Mouse (Mus musculus) gastrocnemius, adult 18-20 months (tissue): Measurements from ENCODE around the gene Slc7a9. TPM values are rescaled to one million over a fixed set of nuclear protein-coding genes. Genes with fewer than 3 reads are reported as not detected.

Source experiments
- DNase-seq: peaks from one replicate; pipeline ENCODE4 v3.0.0; 2021; ENCODE audit warnings: low spot score
- long read RNA-seq, 2 experiments: library from polyadenylated mRNA; stranded (forward); transcript quantifications; one replicate each; pipeline ENCODE4 v2.0.0; 2021
- total RNA-seq, 2 experiments: library from RNA; stranded (reverse); gene quantifications; 2 replicates each; pipeline ENCODE4 v1.2.3; 2021

Gene Slc7a9
- total RNA-seq: not detected
- long read RNA-seq, experiment 1: 0 reads
- long read RNA-seq, experiment 2: 0 reads

DNA sequence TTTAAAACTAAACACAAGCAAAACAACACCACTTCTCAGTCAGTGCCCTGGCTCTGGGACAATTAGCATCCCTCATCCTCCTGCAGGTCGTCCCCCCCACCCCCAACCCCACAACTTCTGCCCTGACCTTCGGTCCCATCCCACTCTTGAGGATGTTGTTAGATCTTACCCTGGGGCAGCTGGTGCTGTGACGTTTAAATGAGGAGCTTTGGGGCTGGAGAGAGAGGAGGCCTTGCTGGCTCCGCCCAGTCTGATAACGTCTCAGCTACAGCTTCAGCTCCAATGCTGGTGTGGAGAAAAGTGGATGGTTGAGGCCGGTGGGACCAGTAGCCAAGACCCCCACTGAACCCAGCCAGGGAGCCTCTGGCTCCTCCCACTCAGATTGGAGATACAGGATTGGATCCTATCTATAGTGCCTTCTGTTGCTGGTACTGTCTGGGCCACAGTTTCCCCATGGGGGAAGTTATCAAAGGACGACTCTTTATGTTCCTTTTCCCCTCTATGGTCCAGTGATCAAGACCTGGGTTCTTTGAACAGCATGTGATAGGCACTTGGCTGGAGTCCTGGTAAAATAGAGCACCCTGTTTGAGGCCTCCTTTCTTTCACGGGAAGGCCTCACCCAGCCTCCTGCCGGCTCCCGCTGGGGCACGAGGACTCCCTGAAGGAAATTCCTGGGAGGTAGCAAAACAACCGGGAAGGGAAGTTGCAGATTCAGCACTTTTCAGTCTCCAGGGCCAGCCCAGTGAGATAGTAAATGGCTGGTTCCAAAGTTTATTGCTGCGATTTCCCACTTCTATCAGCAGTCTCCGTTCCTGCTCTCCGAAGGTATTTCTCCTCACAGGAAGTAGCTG lies at the start of gene Slc7a9:
TSS of gene Slc7a9 (plus strand) at position 801 of the 851 bp plus-strand sequence.
- DNase-seq: no peak

DNA sequence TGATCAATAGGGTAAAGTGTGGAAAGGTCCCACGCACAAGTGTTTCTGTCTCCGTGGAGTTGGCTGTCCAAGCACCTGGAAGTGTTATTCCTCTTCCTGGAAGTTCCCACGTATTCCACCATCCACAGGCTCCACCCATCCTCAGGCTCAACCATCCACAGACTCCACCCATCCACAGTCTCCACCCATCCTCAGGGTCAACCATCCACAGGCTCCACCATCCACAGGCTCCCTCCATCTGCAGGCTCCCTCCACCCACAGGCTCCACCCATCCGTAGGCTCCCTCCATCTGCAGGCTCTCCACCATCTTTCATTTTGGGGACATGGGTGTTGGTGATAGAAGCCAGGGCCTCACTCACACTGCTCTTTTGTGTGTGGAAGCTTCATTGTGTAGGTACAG lies 47.4 kb upstream of the Slc7a9 start:
- DNase-seq: no peak

DNA sequence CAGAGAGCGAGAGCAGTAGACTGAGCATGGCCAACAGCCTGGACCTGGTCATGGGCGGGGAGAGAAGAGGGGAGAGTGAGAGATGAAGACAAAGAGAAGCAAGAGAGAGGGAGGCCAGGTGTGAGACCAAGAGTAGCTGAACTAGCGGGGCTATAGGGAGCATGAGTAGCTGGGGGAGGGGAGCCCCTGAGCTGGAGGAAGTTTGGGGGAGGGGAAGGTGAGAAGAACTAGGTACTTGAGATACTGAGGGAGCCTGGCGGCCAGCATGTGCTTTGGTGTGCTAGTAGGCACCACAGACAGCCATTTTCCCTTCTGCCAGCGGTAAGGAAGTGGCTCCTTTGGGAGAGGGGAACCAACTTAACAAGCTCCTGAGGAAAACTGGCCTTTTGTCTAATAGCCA lies 33.4 kb upstream of the Slc7a9 start:
- no peak for DNase-seq

DNA sequence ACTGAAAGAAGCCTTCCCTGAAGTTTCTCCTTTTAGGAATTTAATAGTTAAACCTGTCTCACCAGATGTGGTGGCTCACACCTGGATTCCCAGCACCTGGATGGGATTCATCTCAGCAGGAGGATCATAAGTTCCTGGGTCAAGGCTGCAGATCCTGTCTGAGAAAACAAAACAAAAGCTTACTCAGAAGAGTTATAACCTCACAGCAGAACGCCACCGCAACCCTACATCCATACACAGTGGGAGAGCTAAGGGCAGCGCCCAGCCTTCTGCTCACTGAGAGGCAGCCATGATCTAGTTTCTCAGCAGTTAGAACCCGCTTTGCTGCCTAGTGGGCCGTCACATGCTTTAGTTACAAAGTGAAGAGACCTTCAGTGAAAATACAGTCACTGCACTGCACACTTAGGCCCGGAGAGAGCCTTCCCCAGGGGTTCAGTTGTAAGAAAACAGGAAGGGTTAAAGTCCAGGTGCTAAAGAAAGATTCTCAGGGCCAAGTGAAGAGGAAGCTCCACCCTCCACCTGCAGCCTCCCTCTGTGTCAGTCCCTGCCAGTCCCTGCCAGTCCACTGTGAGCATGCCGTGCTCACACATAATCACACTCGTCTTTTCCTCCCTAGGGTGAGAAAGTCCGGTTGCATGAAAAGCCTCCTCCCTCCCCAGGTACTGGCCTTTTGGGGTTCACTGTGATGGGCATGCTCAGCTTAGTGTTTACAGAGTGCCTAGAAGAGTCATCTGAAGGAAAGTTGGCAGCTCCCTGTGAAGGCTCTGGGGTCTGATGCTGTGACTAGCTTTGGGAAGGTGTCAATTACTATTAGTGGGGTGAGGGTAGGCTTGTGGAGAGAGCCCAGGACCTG lies 32.6 kb upstream of the Slc7a9 start:
- DNase-seq: no peak

DNA sequence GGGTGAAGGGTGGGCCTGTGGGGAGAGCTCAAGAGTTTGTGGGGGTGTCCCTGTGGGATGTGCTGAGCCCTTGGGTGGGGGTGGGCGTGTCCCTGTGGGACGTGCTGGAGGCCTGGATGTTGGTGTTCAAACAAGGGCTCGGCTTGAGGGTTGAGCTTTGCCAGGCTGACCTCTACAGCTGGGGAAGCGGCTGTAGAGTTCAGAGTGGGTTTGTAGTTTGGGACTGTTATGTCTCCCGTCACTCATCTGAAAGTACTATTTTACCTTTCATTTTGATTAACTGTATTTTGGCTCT lies 32.0 kb upstream of the Slc7a9 start:
- no peak for DNase-seq

DNA sequence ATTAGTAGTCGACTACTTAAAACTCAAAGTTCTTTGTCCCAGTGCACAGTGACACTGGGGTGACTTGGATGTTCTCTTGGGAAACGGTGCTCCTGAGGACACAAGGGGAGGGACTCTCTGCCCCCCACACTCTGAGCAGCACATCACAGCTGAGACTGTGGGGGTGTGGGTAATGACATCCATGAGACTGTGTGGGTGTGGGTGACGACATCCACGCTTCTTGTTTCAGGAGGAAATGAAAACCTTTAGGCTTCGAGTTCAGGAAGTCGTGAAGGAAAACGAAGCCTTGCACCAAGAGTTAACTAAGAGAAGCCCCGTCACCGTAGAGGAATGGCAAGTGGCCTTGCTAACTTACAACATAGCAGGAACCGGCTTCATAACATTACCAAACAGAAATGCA lies 25.5 kb upstream of the Slc7a9 start:
- no peak for DNase-seq

DNA sequence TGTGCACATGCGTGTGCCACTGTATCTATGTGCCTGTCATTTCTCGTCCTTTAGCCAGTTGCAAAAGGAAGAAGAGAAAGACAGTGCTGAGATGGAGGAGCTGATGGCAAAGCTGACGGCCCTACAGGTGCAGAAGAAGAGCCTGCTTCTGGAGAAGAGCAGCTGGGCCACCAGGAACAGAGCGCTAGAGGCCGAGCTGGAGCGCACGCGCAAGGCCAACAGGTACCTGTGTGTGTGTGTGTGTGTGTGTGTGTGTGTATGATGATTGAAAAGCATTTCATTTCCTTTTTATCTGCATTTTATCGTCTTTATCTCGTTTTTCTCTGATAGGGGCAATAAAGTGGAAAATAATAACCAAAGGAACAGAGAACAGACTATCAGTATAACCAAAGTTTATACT lies 20.4 kb upstream of the Slc7a9 start:
- DNase-seq: no peak

DNA sequence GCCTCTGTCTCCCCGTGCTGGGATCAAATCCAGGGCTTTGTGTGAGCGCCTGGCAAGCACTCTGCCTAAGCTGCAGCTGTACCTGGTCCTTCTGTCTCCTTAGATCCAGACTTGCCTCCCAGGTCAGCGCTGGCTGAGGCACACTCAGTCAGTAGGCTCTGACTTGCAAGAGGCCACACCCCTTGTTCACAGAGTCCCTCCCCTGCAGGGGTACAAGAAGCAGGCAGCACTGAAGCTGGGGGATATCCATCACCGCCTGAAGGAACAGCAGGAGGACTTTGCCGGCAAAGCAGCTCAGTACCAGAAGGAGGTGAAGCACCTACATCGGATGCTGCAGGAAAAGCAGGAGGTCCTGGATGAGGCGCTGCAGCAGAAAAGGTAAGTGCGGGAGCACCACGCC lies 13.3 kb upstream of the Slc7a9 start:
- DNase-seq: no peak

DNA sequence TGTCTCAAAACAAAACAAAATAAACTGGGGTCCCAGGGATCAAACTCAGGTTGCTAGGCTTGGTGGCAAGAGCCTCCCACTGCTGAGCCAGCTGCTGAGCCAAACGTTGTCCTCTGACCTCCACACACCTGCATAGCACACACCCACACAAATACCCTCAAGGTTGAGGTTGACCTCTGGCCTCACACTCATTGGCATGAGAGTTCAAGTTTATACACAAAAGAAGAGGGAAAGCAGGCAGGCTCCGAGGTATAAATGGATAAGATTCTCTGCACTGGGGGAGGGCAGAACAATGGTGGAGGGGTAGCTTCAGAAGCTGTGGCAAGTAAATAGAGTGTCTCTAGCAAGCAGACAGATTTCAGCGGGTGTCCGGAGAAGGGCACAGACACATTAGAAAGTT lies 1.1 kb upstream of the Slc7a9 start:
- no peak for DNase-seq

DNA sequence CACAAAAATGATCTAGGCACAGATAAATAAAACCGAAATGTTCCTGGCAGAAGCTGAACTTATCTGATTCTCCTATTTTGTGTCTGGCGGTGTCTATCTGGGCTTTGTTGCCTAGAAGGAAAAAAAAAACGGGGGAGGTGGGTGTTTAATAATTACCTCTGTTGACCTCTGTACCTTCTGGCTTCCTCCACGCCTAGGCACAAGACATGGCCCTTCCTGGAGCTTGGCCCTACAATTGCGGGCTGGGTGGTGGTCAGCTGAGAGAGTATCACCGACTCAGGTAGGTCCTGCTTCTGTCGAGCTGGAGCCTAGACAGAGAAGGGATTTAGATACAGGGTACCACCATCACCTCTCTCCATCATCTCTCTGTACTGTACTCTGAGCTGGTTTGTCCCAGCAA lies 271 bp downstream of the Slc7a9 start:
- DNase-seq: no peak

DNA sequence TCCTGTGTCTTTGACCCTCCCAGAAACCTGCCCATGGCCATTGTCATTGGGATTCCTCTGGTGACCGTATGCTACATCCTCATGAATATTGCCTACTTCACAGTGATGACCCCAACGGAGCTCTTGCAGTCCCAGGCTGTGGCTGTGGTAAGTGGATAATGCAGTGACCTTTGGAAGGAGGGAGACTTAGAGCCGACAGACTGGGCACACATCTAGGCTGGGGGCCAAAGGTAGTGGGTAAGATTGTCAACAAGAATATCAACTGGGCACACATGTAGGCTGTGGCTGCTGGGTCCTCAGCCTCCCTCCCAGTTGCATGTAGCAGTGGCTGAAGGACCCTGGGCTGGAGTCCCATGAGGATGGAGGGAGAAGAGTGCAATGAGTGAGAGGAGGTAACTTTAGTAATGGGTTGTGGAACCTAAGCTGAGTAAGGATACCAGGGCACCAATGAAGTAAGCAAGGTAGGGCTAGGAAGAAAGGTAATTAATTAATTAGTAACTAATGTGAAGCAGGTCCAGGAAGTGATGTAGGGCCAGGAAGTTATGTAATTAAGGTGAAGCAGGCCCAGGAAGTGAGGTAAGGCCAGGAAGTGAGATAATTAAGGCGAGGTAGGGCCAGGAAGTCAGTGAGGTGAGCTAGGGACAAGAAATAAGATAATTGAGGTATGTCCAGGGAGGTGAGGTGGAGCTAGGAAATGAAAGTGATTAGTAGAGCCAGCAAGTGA lies 7.7 kb downstream of the Slc7a9 start:
- no peak for DNase-seq

DNA sequence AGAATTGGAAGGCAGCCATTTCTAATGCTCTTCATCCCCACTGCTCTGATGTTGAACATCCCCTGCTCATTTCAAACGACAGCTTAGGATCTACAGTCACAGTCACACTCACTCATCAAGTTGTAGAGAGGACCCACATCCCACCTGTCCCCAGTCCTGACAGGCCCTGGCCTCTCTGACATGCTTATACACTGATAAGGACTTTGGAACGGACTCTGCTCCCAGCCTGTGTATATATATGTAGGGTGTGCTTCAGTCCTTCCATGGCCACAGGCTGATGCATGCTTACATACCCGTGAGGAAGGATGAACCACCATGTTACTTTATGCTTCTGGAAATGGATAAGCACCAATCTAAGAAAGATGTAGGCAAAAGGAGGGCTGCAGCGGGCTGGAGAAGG lies 12.4 kb downstream of the Slc7a9 start:
- DNase-seq: no peak

DNA sequence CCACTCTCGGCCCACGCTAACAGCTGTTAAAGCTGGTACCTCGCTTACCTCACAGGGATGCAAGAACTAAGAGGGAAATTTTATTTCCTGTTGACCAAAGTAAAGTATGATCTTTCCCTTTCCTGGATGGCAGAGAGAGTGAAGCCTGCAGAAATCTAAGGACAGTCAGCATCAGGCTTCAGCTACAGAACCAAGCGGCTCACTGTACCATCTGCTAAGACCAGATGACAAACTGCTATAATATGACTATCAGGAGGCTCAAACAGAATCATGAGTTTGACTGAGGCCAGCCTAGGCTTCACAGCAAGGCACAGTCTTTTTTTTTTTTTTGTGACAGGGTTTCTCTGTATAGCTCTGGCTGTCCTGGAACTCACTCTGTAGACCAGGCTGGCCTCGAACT lies 16.4 kb downstream of the Slc7a9 start:
- DNase-seq: no peak

DNA sequence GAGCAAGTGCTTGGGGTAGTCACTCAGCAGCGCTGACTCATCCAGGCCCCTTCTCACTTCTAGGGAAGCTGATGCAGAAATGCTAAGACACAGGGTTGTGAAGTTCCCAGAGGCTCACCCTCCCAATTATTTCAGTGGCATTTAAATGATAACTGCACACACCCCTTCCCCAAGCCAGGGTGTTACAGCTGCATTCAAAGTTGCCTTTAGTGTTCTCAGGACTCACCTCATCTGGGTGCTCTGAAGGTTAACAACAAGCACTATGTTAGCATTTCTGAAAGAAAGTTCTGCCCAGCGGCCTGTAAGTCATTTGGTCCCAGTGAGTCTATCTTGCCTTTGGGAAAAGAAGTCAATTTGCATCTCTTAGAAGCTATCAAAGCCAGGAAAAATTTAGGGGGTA lies 19.3 kb downstream of the Slc7a9 start:
- DNase-seq: no peak

DNA sequence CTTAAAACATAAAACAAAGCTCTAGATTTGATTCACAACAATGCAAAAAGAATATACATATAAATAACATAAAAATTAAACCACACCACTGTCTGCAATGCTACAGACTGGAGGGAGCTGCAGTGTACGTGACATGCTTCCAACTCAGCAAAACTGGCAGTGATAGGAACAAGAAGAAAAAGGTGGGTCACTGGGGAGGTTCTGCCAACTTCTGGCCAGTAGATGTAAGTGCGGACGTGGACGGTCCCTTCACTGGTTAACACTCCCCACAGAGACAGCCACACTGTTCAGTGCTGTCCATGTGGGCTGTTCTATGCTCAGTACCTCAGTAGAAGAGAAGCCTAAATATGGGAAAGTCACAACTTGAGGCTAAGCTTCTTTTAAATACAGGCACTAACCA lies 22.2 kb downstream of the Slc7a9 start:
- no peak for DNase-seq

DNA sequence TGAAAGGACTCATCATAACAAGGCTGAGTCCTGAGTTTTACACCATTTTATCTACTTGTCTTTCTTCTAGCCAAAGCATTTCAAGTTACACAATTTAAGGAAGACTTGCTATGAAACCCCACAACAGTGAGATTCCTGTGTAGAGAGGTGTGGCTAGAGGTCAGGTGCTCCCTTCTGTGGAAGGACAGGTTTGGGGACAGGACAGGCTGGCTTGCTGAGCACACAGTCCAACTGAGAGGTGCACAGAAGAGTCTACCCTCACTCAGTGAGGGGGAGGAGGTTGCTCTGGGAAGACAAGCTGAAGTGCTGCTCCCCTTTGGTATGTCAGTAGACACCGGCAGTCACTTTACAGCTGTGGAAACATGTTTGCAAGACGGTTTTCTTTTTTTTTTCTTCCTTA lies 27.9 kb downstream of the Slc7a9 start:
- DNase-seq: no peak

DNA sequence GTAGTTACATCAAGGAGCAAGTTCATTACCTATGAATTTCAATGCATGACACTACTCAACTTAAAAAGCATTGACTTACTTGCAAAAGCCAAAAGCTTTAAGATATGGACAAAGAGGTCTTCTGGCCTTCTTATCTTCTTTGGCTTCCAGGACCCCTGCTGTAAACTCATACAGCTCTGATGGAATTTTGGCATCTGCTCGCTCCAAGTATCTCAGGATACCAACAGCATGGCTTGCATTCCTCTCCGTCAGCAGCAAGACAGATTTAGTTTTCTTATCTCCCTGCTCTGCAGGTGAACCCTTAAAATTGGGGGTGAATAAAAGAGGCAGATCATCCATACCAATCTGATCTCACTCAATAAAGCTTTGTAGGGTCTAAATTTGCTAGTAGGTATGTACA lies 36.5 kb downstream of the Slc7a9 start:
- DNase-seq: no peak

DNA sequence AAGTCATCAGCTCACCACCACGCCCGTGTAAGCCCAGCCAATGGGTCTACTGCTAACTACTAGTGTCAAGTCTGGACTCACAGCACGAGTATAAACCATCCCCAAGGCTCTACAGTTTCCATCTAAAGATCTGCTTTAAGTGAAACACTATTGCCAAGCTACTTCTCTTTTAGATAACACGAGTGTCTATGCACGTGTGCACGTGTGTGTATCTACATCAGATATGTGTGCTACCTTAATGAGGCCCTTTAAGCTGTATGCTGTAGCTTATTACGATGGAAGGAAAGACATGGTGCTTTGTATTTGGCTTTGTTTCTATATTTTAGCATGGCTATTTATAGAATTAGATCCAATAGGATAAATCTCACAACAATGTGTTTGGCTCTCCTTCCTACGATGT lies 38.0 kb downstream of the Slc7a9 start:
- no peak for DNase-seq

DNA sequence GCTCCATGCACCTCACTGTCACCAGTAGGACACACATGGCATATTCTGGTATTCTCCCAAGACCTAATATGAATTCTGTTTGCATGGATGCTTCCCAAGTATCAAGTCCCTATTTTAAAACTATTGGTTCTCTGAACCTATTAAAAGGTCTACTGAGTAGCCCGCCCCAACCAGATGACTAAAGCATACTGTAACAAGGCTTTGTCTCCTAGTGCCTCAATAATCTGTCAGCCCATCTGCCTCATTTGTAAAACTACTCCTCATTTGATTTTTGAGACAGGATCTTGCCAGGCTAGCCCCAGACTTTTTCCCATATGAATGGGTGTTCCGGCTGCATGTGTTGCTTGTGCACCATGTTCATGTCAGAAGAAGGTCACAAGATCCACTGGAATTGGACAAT lies 41.6 kb downstream of the Slc7a9 start:
- DNase-seq: no peak

DNA sequence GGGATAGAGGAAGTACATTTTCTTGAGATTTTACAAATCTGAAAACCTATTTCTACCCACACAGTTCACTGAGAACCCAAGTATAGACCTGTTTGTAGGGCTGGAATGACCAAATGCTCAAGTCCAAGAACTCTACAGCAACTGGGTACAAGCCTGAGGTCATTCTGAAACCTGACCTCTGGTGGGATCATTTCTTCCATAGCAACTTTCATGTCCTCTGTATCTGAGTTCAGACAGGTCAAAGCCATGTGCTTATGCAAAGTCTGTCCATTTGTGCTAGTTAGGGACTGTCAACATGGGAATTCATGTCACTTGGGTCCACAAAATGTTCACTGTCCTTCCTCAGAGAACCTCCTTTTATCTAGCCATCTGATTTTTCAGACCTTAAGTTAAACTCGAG lies 42.4 kb downstream of the Slc7a9 start:
- DNase-seq: no peak

DNA sequence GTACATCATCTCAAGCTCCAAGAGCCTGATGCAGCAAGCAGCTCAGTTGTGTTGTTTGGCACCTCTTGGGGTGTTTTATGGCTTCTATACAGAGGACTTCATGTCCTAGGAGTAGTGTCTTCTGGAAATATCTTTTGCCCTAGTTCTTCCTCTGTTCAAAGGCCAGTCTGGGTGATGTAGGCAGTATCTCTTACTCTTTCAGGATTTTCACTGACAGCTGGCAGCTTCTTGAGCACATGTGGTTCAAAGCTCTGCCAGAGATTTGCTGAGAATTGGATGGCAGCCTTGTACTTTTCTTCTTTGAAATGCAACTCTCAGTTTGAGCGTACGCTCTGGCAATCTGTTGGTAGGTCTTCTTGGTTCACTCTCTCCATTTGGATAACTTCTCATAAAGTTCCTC lies 48.9 kb downstream of the Slc7a9 start:
- DNase-seq: peak; percentile 9

DNA sequence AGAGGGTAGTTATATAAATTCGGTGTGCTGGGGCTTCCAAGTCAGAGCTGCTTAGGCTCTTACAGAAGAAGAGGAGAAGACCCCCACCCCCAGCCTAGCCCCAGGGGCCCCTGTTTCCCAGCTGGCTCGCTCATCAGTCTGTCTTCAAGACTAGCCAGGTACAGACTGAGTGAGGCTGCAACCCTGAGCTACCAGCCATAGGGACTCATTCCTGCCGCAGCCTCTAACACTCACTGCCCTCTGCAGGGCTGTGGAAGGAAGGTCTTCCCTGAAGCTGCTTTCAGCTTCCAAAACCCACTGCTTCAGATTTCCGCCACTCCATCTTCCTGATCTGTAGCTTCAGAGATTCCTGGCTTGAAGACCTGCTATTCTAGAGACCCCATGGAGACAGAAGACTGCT lies 53.4 kb downstream of the Slc7a9 start:
- no peak for DNase-seq
